Mouse (Mus musculus) liver, adult 2 months (tissue): Measurements from ENCODE around the gene Eme1. TPM values are rescaled to one million over a fixed set of nuclear protein-coding genes. Genes with fewer than 3 reads are reported as not detected.

Experiments
- DNase-seq: peaks from one replicate; pipeline ENCODE4 v3.0.0-alpha.2; 2011; ENCODE audit warnings: low read depth, low spot score; ENCODE audit errors: extremely low read depth
- H3K27ac ChIP-seq: fragments of 200-500 bp; replicated peaks from 2 replicates; pipeline ENCODE4 v1.5.1; 2012; ENCODE audit warnings: low read depth, mild to moderate bottlenecking, control low read depth, inconsistent platforms, low read length; ENCODE audit not compliant: insufficient read depth
- H3K27me3 ChIP-seq: fragments of 200-500 bp; 2 replicates; pipeline ENCODE4 v1.6.1; 2012; ENCODE audit warnings: mild to moderate bottlenecking, moderate library complexity, low read length, inconsistent platforms; ENCODE audit not compliant: control insufficient read depth, insufficient read depth
- H3K36me3 ChIP-seq: fragments of 200-500 bp; 2 replicates; pipeline ENCODE4 v1.6.1; 2012; ENCODE audit warnings: low read length, inconsistent platforms; ENCODE audit not compliant: control insufficient read depth, insufficient read depth
- H3K4me1 ChIP-seq: fragments of 200-500 bp; 2 replicates; pipeline ENCODE4 v1.6.1; 2011; ENCODE audit warnings: low read length; ENCODE audit not compliant: control insufficient read depth, insufficient read depth
- H3K4me3 ChIP-seq: fragments of 200-500 bp; 2 replicates; pipeline ENCODE4 v1.5.1; 2011; ENCODE audit warnings: low read depth, mild to moderate bottlenecking, control low read depth, low read length, moderate library complexity; ENCODE audit not compliant: insufficient read depth
- H3K79me2 ChIP-seq: fragments of 200-500 bp; 2 replicates; pipeline ENCODE4 v1.6.1; 2012; ENCODE audit warnings: inconsistent platforms, mild to moderate bottlenecking, low read length, moderate library complexity; ENCODE audit not compliant: control insufficient read depth, insufficient read depth
- H3K9ac ChIP-seq: fragments of 200-500 bp; 2 replicates; pipeline ENCODE4 v1.6.1; 2012; ENCODE audit warnings: low read depth, mild to moderate bottlenecking, control low read depth, inconsistent platforms, low read length
- CTCF ChIP-seq: fragments of 200-500 bp; IDR thresholded peaks from 2 replicates; pipeline ENCODE4 v1.5.1; 2011; ENCODE audit warnings: low read depth, low read length, control low read depth
- POLR2A ChIP-seq: fragments of 200-500 bp; IDR thresholded peaks from 2 replicates; pipeline ENCODE4 v1.6.1; 2011; ENCODE audit warnings: low read length, control low read depth; ENCODE audit not compliant: insufficient read depth; ENCODE audit errors: extremely low read depth
- WGBS: fragments of 180-500 bp; shearing (Covaris S2); methylation state at CpG from one replicate; pipeline ENCODE4 v1.1.7; 2018; 5-methylcytosine and 5-hydroxymethylcytosine counted together
- polyA plus RNA-seq: library from polyadenylated mRNA; depleted of rRNA; stranded (reverse); fragments of >200 nt; gene quantifications from 2 replicates; pipeline ENCODE4 v1.2.3, GENCODE M21; 2012
- total RNA-seq: library from RNA; depleted of rRNA; stranded (reverse); fragments of >200 nt; gene quantifications from 2 replicates; pipeline ENCODE4 v1.2.3, GENCODE M21; 2014

Eme1 gene
- total and polyA plus RNA-seq, 2 experiments: 0.09 TPM; not detected in 1

- no peak for DNase-seq
- no peak overlapping the region for H3K27ac ChIP-seq
- TF ChIP-seq POLR2A: no peak
- peak; percentile 36; the same call in 1 of the 2 replicates for TF ChIP-seq CTCF
- H3K4me3 ChIP-seq: no peak overlapping the region
- H3K27me3 ChIP-seq: no peaks in the 10 kb centered on the region
- peaks cover 7% of the 10 kb centered on the region for H3K4me1 ChIP-seq
- no peaks in the 10 kb centered on the region for H3K36me3 ChIP-seq
- H3K9ac ChIP-seq: no peak overlapping the region
- H3K79me2 ChIP-seq: peaks cover 8% of the 10 kb centered on the region; the same call in 1 of the 2 replicates
These were observed 26.9 kb upstream of the Eme1 start for GRCm38 (mm10) chr11:94680639-94681038.

GRCm38 (mm10) chr11:94677607-94678145, 23.9 kb upstream of the Eme1 start:
- 34% methylated on average over 15 of the region's 15 CpGs for WGBS
- peaks cover 7% of the 10 kb centered on the region for H3K4me1 ChIP-seq
- H3K79me2 ChIP-seq: peaks cover 11% of the 10 kb centered on the region; the same call in 1 of the 2 replicates
- H3K36me3 ChIP-seq: no peaks in the 10 kb centered on the region
- peak overlapping the region; percentile 93 for H3K4me3 ChIP-seq
- DNase-seq: no peak
- no peak overlapping the region for H3K27ac ChIP-seq
- no peak for TF ChIP-seq CTCF
- no peak for TF ChIP-seq POLR2A
- 0 out of 2 replicates have a peak overlapping the region, but pooled peaks have one; percentile 13 for H3K9ac ChIP-seq
- no peaks in the 10 kb centered on the region for H3K27me3 ChIP-seq

- WGBS: under 1% methylated on average over 79 of the region's 82 CpGs
- Histone ChIP-seq H3K27me3 (no peaks in the 10 kb centered on the region), H3K9ac (peak within 1 kb of the TSS; percentile 97), H3K4me1 (peaks cover 7% of the 10 kb centered on the region), H3K27ac (peak within 1 kb of the TSS; percentile 30), H3K79me2 (peaks cover 13% of the 10 kb centered on the region; the same call in 1 of the 2 replicates), H3K36me3 (no peaks in the 10 kb centered on the region), H3K4me3 (peak within 1 kb of the TSS; percentile 93)
- TF ChIP-seq POLR2A (peak; percentile 82; the same call in 1 of the 2 replicates), CTCF (no peak)
- DNase-seq: peak; percentile 58
These were observed 23.2 kb upstream of the Eme1 start, which contains the start of gene Xylt2 for GRCm38 (mm10) chr11:94676754-94677606. Xylt2 (minus strand) TSS chr11:94677515.

- H3K36me3 ChIP-seq: no peaks in the 10 kb centered on the region
- H3K9ac ChIP-seq: peak overlapping the region; percentile 97
- H3K4me1 ChIP-seq: peaks cover 7% of the 10 kb centered on the region
- DNase-seq: no peak
- H3K27me3 ChIP-seq: no peaks in the 10 kb centered on the region
- peak overlapping the region; percentile 93 for H3K4me3 ChIP-seq
- H3K27ac ChIP-seq: no peak overlapping the region
- 59% methylated on average over 4 of the region's 4 CpGs for WGBS
- H3K79me2 ChIP-seq: peaks cover 13% of the 10 kb centered on the region; the same call in 1 of the 2 replicates
- TF ChIP-seq CTCF (no peak), POLR2A (no peak)
These were observed 22.5 kb upstream of the Eme1 start for GRCm38 (mm10) chr11:94676308-94676707.

- peaks cover 7% of the 10 kb centered on the region for H3K4me1 ChIP-seq
These were observed 21.7 kb upstream of the Eme1 start for GRCm38 (mm10) chr11:94675446-94675845.

More at GRCm38 (mm10) chr11:94675446-94675845, 21.7 kb upstream of the Eme1 start:
- Histone ChIP-seq H3K9ac (no peak overlapping the region), H3K27me3 (no peaks in the 10 kb centered on the region), H3K36me3 (no peaks in the 10 kb centered on the region), H3K27ac (no peak overlapping the region), H3K4me3 (no peak overlapping the region), H3K79me2 (peaks cover 13% of the 10 kb centered on the region; the same call in 1 of the 2 replicates)
- WGBS: 74% methylated on average over 5 of the region's 5 CpGs
- DNase-seq: peak; percentile 22
- TF ChIP-seq CTCF (no peak), POLR2A (no peak)
